Mouse (Mus musculus) bone marrow macrophage, adult 2 months (primary cell): ENCODE results near the gene Usp17lb.
"Not testable (repeated sequence)": the region's sequence is repeated elsewhere in the genome, so short reads cannot be mapped to it uniquely, and the experiment has no call there.

Source experiments
- CTCF ChIP-seq: IDR thresholded peaks from 2 replicates; pipeline ENCODE4 v1.5.1; 2012; ENCODE audit warnings: low read depth, mild to moderate bottlenecking, low read length, moderate library complexity
- POLR2A ChIP-seq: IDR thresholded peaks from 2 replicates; pipeline ENCODE4 v1.6.1; 2012; ENCODE audit warnings: mild to moderate bottlenecking, low read depth, low read length, borderline replicate concordance

DNA sequence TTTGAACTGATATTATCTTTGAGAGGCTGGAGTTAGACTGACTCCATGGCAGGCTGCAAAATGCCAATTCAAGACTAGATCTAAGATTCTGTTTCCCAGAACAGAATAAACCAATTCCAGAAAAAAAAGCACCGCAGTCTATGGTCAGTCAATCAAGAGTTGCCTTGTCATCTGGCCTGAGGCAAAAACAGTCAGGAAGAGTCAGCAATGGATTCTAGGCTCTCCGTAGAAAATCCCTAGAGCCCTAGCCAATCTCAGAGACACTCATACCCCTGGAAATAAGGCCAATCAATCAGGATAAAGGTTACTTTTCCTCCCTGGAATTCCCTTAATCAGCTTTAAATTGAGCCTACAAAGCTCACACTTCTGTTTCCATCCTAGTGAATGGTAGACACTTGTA, 9.1 kb upstream of the Usp17lb start:
- not testable (repeated sequence) for TF ChIP-seq CTCF, POLR2A
